Mouse (Mus musculus): Measurements from ENCODE around the gene Olfr704. TPM values are rescaled to one million over a fixed set of nuclear protein-coding genes. Genes with fewer than 3 reads are reported as not detected.

Olfr704 gene
- not detected in 2 replicates for polyA plus RNA-seq (2015; fragmentation: Nextera tagmentation; extraction: Ambion mirVana)

DNA sequence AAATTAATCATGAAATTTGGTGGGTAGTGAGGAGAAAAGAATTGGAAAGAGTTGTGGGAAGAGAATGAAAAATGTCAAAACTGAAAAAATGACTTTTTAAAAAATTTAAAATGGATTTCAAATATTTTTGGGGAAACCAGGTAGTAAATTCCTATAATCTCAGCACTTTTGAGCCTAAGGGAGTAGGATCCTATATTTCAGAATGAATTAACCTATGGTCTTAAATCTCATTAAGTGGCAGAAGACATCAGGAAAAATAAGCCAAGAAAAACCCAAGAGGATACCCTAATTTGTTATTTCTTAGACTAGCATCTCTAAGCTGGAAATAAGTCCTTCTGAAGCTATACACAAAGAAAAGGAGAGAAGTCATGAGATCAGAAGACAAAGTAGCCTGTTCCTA is at the start of gene Olfr704:
TSS of gene Olfr704 (plus strand) at position 301 of the 400 bp plus-strand sequence.
- ATAC-seq, result no peak
- H3K4me2 ChIP-seq (ENCODE audit: low read depth, low read length), result no peak within 1 kb of the TSS
- TF ChIP-seq CTCF (IDR thresholded peaks at IDR 0.05; ENCODE audit: low read depth), result no peak
- no peak for TF ChIP-seq EP300 (IDR thresholded peaks at IDR 0.05; ENCODE audit: low read depth)
- H3K9me3 ChIP-seq (ENCODE audit: low read length), result no peaks in the 10 kb centered on the region
- H3K27ac ChIP-seq (ENCODE audit: low read depth), result no peak within 1 kb of the TSS
- H3K9ac ChIP-seq (replicated peaks), result no peak within 1 kb of the TSS
- DNase-seq, result no peak
- H3K27me3 ChIP-seq (ENCODE audit: insufficient read depth, low read length), result no peaks in the 10 kb centered on the region
- H3K4me1 ChIP-seq (ENCODE audit: insufficient read depth), result no peaks in the 10 kb centered on the region
- no peak within 1 kb of the TSS for H3K4me3 ChIP-seq (ENCODE audit: low read depth, low read length)
- no peaks in the 10 kb centered on the region for H3K36me3 ChIP-seq (replicated peaks; ENCODE audit: insufficient read depth, low read length)

DNA sequence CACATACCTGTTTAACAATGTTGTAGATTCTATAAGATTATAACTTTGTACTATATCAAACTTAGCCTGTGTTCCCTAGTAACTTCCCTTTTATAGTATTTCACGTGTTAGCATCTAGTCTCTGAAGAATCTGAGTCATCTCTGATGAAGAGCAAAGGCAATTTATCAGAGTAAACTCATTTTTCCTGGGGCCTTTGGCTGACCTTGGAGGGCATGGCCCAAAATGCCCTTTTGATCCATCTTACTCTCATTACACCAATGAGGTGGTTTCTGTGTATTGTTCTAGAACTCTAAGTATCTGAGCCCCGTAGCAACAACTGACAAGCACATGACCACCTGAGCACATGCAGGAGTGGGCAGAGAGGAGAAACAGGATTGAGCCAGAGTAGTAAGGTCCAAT is 49.2 kb upstream of the Olfr704 start, which contains the start of gene Olfr701:
TSS of gene Olfr701 (plus strand) at position 301 of the 400 bp plus-strand sequence.
- Histone ChIP-seq H3K27ac (ENCODE audit: low read depth) (no peak within 1 kb of the TSS), H3K9ac (replicated peaks) (no peak within 1 kb of the TSS), H3K4me3 (ENCODE audit: low read depth, low read length) (no peak within 1 kb of the TSS), H3K36me3 (replicated peaks; ENCODE audit: insufficient read depth, low read length) (no peaks in the 10 kb centered on the region), H3K4me1 (ENCODE audit: insufficient read depth) (no peaks in the 10 kb centered on the region), H3K4me2 (ENCODE audit: low read depth, low read length) (no peak within 1 kb of the TSS), H3K9me3 (ENCODE audit: low read length) (no peaks in the 10 kb centered on the region), H3K27me3 (ENCODE audit: insufficient read depth, low read length) (no peaks in the 10 kb centered on the region)
- ATAC-seq (no peak), DNase-seq (no peak)
- no peak for TF ChIP-seq EP300 (IDR thresholded peaks at IDR 0.05; ENCODE audit: low read depth)
- no peak for TF ChIP-seq CTCF (IDR thresholded peaks at IDR 0.05; ENCODE audit: low read depth)
- WGBS (ENCODE audit: insufficient replicate concordance), result 54% methylated on average over 2 of the region's 2 CpGs

DNA sequence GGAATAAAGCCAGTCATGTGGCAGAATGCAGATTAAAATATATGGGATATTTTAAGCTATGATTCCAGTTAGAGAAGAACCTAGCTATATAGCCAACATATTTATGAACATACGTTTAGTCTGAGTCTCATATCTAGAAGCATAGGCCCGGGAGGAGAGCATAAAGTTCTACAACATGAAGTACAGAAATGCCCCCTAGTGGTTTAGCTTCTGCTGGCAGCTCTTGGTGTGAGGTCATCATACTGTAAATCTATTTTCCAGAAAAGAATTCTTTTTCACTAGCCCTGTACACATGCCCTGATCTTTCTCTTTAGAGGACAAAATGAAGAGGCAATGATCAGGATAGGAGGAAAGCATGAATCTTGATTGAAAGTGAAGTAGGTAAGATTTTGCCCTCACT is 47.2 kb upstream of the Olfr704 start:
- TF ChIP-seq CTCF (IDR thresholded peaks at IDR 0.05; ENCODE audit: low read depth), result peak; percentile 62
- TF ChIP-seq EP300 (IDR thresholded peaks at IDR 0.05; ENCODE audit: low read depth), result no peak
- ATAC-seq (no peak), DNase-seq (peak; percentile 19)
- Histone ChIP-seq H3K36me3 (replicated peaks; ENCODE audit: insufficient read depth, low read length) (no peaks in the 10 kb centered on the region), H3K27me3 (ENCODE audit: insufficient read depth, low read length) (no peaks in the 10 kb centered on the region), H3K4me1 (ENCODE audit: insufficient read depth) (no peaks in the 10 kb centered on the region), H3K9me3 (ENCODE audit: low read length) (no peaks in the 10 kb centered on the region), H3K4me2 (ENCODE audit: low read depth, low read length) (no peak overlapping the region), H3K9ac (replicated peaks) (no peak overlapping the region), H3K4me3 (ENCODE audit: low read depth, low read length) (no peak overlapping the region), H3K27ac (ENCODE audit: low read depth) (no peak overlapping the region)
- WGBS (ENCODE audit: insufficient replicate concordance), result 16% methylated on average over 2 of the region's 2 CpGs

DNA sequence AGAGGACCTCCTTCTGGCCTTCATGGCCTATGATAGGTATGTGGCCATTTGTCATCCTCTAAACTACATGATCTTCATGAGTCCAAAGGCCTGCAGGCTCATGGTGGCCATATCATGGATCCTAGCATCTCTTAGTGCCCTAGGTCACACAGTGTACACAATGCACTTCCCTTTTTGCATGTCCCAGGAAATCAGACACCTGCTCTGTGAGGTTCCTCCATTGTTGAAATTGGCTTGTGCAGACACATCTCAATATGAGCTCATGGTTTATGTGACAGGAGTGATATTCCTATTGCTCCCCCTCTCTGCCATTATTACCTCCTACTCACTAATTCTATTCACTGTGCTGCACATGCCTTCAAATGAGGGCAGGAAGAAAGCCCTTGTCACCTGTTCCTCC is 44.6 kb upstream of the Olfr704 start:
- TF ChIP-seq EP300 (IDR thresholded peaks at IDR 0.05; ENCODE audit: low read depth) (no peak), CTCF (IDR thresholded peaks at IDR 0.05; ENCODE audit: low read depth) (no peak)
- no peaks in the 10 kb centered on the region for H3K9me3 ChIP-seq (ENCODE audit: low read length)
- ATAC-seq, result no peak
- H3K4me1 ChIP-seq (ENCODE audit: insufficient read depth), result no peaks in the 10 kb centered on the region
- H3K4me3 ChIP-seq (ENCODE audit: low read depth, low read length), result no peak overlapping the region
- no peak overlapping the region for H3K27ac ChIP-seq (ENCODE audit: low read depth)
- H3K4me2 ChIP-seq (ENCODE audit: low read depth, low read length), result no peak overlapping the region
- DNase-seq, result no peak
- H3K27me3 ChIP-seq (ENCODE audit: insufficient read depth, low read length), result no peaks in the 10 kb centered on the region
- H3K36me3 ChIP-seq (replicated peaks; ENCODE audit: insufficient read depth, low read length), result no peaks in the 10 kb centered on the region
- H3K9ac ChIP-seq (replicated peaks), result no peak overlapping the region

DNA sequence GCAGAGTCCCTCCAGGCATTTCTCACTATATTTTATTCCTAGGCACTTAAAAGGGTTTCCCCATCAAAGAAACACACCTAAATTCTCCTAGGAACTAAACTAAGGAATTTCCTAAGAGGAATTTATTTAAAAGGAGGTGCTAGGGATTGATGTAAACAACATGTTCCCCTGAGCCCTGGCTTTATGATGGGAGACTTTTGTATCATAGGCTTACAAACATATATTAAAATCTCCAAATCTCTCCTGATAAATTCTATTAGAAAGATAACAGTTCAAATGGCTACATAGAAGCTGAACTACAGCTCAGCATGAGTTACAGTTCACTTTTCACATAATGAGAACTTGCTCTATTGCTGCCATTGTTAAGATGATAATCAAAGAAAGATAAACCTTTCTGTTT is 29.2 kb upstream of the Olfr704 start, which contains the start of gene Olfr702:
TSS of gene Olfr702 (minus strand) at position 101 of the 400 bp plus-strand sequence.
- Histone ChIP-seq H3K27me3 (ENCODE audit: insufficient read depth, low read length) (no peaks in the 10 kb centered on the region), H3K4me1 (ENCODE audit: insufficient read depth) (no peaks in the 10 kb centered on the region), H3K4me2 (ENCODE audit: low read depth, low read length) (no peak within 1 kb of the TSS), H3K36me3 (replicated peaks; ENCODE audit: insufficient read depth, low read length) (no peaks in the 10 kb centered on the region), H3K9ac (replicated peaks) (no peak within 1 kb of the TSS), H3K9me3 (ENCODE audit: low read length) (no peaks in the 10 kb centered on the region), H3K27ac (ENCODE audit: low read depth) (no peak within 1 kb of the TSS), H3K4me3 (ENCODE audit: low read depth, low read length) (no peak within 1 kb of the TSS)
- no peak for TF ChIP-seq EP300 (IDR thresholded peaks at IDR 0.05; ENCODE audit: low read depth)
- no peak for TF ChIP-seq CTCF (IDR thresholded peaks at IDR 0.05; ENCODE audit: low read depth)
- no peak for ATAC-seq
- no peak for DNase-seq

DNA sequence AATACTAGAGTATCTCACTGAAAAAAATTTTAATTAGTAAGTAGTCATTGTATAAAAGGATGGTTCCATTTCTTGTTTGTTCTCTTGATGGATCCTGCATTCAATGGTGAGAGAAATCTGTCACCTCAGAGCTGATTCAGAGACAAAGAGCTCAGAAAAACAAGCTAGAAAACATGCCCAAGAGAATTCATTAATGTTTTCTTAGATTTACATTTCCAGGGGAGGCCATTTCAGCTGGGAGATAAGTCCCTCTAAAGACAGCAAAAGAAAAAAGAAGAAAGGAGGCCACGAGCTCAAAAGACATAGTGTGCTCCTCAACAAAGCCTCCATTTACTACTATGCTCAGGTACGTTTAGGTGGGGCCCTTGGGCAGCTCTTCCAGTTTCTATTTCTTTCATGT is 19.9 kb upstream of the Olfr704 start, which contains the start of gene Olfr703:
TSS of gene Olfr703 (plus strand) at position 301 of the 400 bp plus-strand sequence.
- H3K4me3 ChIP-seq (ENCODE audit: low read depth, low read length), result no peak within 1 kb of the TSS
- H3K9ac ChIP-seq (replicated peaks), result no peak within 1 kb of the TSS
- H3K4me1 ChIP-seq (ENCODE audit: insufficient read depth), result no peaks in the 10 kb centered on the region
- ATAC-seq (no peak), DNase-seq (no peak)
- WGBS (ENCODE audit: insufficient replicate concordance), result 58% methylated on average over 2 of the region's 2 CpGs
- no peak for TF ChIP-seq EP300 (IDR thresholded peaks at IDR 0.05; ENCODE audit: low read depth)
- TF ChIP-seq CTCF (IDR thresholded peaks at IDR 0.05; ENCODE audit: low read depth), result no peak
- H3K4me2 ChIP-seq (ENCODE audit: low read depth, low read length), result no peak within 1 kb of the TSS
- H3K27ac ChIP-seq (ENCODE audit: low read depth), result no peak within 1 kb of the TSS
- H3K27me3 ChIP-seq (ENCODE audit: insufficient read depth, low read length), result no peaks in the 10 kb centered on the region
- H3K9me3 ChIP-seq (ENCODE audit: low read length), result no peaks in the 10 kb centered on the region
- H3K36me3 ChIP-seq (replicated peaks; ENCODE audit: insufficient read depth, low read length), result no peaks in the 10 kb centered on the region

DNA sequence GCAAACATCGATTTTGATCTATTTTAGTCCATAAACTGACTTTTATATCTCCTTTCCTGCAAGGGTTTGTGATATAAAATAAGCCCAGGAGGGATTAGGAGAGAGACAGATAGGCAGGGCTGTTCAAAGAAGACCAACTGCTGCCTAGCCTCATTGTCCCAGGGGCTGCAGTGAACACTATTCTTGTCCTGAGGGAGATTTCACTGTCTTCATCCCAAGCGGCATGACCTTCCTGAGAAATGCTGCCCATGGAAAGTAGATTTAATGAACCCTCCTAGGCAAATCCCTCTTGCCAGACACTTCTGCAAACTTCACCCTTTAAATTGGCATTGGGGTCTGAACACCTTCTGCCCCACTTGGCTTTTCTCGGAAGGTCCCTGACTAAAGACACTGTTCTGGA is 13.8 kb downstream of the Olfr704 start, which contains the start of gene Olfr705:
TSS of gene Olfr705 (minus strand) at position 101 of the 400 bp plus-strand sequence.
- H3K9me3 ChIP-seq (ENCODE audit: low read length), result no peaks in the 10 kb centered on the region
- H3K27ac ChIP-seq (ENCODE audit: low read depth), result no peak within 1 kb of the TSS
- DNase-seq, result no peak
- H3K4me3 ChIP-seq (ENCODE audit: low read depth, low read length), result no peak within 1 kb of the TSS
- no peaks in the 10 kb centered on the region for H3K36me3 ChIP-seq (replicated peaks; ENCODE audit: insufficient read depth, low read length)
- no peak within 1 kb of the TSS for H3K9ac ChIP-seq (replicated peaks)
- no peaks in the 10 kb centered on the region for H3K27me3 ChIP-seq (ENCODE audit: insufficient read depth, low read length)
- H3K4me1 ChIP-seq (ENCODE audit: insufficient read depth), result no peaks in the 10 kb centered on the region
- ATAC-seq, result no peak
- TF ChIP-seq EP300 (IDR thresholded peaks at IDR 0.05; ENCODE audit: low read depth) (no peak), CTCF (IDR thresholded peaks at IDR 0.05; ENCODE audit: low read depth) (no peak)
- no peak within 1 kb of the TSS for H3K4me2 ChIP-seq (ENCODE audit: low read depth, low read length)
- 66% methylated on average over 3 of the region's 3 CpGs for WGBS (ENCODE audit: insufficient replicate concordance)
